Mouse (Mus musculus): ENCODE results near the gene Npas2. TPM values are rescaled to one million over a fixed set of nuclear protein-coding genes. Genes with fewer than 3 reads are reported as not detected.

Gene Npas2
- polyA plus RNA-seq, 1 experiment from 2014 or later, result 1.5 TPM

DNA sequence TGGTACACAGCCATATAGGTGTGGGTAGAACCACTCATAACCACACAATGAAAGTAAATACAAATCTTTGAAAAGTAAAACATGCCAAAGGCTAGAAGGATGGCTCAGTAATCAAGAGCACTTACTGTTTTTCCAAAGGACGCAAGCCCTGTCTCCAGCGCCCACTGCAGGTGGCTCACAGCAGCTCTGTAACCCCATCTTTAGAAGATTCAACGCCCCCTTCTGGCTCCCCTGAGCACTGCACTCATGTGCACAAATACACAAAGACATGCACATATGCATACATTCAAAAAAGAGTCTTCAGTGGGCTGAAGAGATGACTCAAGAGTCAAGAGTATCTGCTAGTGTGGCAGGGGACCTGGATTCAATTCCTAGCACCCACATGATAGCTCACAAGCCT lies 36.5 kb downstream of the Npas2 start:
- ATAC-seq (ENCODE audit: borderline replicate concordance, extremely low read depth, low FRiP score, low TSS enrichment), result no peak
- Histone ChIP-seq H3K4me1 (no peaks in the 10 kb centered on the region), H3K4me2 (no peak overlapping the region), H3K36me3 (no peaks in the 10 kb centered on the region), H3K9me3 (no peaks in the 10 kb centered on the region), H3K27ac (no peak overlapping the region), H3K27me3 (no peaks in the 10 kb centered on the region), H3K9ac (no peak overlapping the region), H3K4me3 (no peak overlapping the region)
- 62% methylated on average over 3 of the region's 3 CpGs for WGBS

DNA sequence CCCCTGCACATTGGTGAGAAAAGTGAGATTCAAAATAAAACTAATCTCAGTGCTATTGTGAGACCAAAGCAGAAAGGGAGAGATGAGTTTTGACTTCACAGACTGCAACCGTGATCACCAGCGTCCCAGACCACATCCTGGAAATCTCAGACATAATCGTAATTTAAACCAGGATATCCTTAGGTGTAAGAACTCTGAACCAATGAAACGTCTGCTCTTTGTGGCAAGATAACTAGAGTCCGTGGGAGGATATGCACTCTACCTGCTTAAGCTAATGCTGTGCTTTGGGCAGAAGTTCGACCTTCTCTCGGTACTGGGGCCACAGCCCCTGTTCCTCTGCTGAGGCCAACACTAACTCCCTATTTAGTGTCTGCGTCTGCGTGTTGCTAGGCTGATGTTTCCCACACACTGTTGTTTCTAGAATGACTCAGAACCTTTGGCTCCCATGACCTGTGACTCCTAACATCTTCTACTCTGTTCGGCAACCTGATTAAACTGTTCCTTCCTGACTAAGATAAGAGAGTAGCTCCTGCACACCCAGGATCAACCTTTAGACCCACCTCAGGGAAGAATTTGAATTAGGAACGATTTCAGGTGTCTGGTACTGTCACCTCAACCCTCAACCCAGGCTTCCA lies 41.4 kb downstream of the Npas2 start:
- 71% methylated on average over 11 of the region's 11 CpGs for WGBS
- Histone ChIP-seq H3K4me3 (no peak overlapping the region), H3K27me3 (no peaks in the 10 kb centered on the region), H3K9ac (no peak overlapping the region), H3K4me1 (no peaks in the 10 kb centered on the region), H3K4me2 (no peak overlapping the region), H3K9me3 (no peaks in the 10 kb centered on the region), H3K27ac (no peak overlapping the region), H3K36me3 (no peaks in the 10 kb centered on the region)
- no peak for ATAC-seq (ENCODE audit: borderline replicate concordance, extremely low read depth, low FRiP score, low TSS enrichment)

DNA sequence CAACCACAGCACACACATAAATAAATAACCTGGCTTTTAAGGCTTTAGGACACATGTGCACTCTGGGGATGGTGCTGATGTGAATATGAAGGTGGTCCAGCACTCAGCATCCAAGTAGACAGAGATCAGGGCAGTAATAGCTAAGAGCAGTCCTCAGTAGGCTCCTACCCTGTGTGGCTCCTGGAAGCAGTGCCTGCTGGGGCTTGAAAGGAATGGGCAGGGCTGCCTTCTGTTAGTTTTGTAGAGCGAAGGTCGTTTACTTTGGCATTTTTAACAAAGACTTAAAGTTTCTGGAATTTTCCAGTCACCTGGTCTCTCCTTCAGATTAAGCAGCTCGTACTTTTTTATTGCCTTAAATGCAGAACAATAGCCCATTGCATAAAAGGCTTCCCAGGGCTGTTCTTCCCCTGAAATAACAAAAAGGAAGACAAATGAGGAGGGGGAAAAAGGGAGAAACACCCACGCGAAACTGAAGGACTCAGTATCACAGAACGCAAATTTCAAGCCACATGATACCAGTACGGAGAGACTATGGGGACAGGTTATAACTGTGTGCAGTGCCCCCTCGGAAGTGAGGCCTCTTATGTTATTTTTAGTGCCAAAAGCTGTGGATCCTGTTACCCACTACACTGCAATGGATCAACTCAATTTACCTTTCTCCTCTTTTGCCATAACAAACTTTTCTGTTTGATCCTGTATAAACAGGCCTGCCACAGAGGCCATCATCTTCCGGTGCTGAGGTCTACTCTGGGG lies 44.1 kb downstream of the Npas2 start:
- no peaks in the 10 kb centered on the region for H3K9me3 ChIP-seq
- no peak overlapping the region for H3K9ac ChIP-seq
- H3K36me3 ChIP-seq, result no peaks in the 10 kb centered on the region
- no peak overlapping the region for H3K4me3 ChIP-seq
- H3K27ac ChIP-seq, result peak overlapping the region; percentile 57
- H3K4me1 ChIP-seq, result no peaks in the 10 kb centered on the region
- no peak for ATAC-seq (ENCODE audit: borderline replicate concordance, extremely low read depth, low FRiP score, low TSS enrichment)
- WGBS, result 38% methylated on average over 9 of the region's 9 CpGs
- H3K27me3 ChIP-seq, result no peaks in the 10 kb centered on the region
- H3K4me2 ChIP-seq, result no peak overlapping the region

DNA sequence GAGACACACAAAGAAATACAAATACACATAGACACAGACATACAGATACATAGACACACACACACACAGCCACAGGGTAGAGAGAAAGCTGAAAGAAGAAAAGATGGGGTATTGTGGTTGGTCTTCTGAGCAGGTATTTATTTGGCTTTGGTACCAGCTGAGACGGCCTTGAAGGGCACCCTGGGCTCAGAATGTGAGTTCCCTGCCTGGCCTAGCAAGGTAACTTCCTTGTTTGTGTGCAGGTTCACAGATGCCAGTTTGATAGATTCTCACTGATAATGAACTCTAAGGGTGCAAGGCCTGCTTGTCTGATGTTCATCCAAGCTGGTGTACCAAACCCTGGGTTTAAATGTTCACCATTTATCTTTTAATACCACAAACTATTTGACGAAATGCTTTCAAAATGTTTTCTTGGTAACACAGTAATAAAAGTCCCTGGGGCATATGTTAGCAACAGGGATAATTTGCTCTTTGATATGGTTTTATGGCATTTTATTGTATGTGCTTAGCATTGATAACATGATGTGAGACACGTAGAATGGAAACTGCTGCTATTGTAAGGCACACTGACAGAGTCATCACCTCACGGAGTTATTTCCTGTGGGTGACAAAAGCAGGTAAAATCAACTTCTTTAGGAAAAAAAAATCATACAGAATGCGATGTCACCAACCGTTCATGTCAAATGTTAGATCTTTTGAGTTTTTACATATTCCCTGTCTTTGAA lies 47.5 kb downstream of the Npas2 start:
- ATAC-seq (ENCODE audit: borderline replicate concordance, extremely low read depth, low FRiP score, low TSS enrichment), result no peak
- WGBS, result 81% methylated on average over 6 of the region's 6 CpGs
- Histone ChIP-seq H3K36me3 (no peaks in the 10 kb centered on the region), H3K4me3 (no peak overlapping the region), H3K27ac (no peak overlapping the region), H3K9ac (no peak overlapping the region), H3K9me3 (no peaks in the 10 kb centered on the region), H3K27me3 (no peaks in the 10 kb centered on the region), H3K4me2 (no peak overlapping the region), H3K4me1 (no peaks in the 10 kb centered on the region)

DNA sequence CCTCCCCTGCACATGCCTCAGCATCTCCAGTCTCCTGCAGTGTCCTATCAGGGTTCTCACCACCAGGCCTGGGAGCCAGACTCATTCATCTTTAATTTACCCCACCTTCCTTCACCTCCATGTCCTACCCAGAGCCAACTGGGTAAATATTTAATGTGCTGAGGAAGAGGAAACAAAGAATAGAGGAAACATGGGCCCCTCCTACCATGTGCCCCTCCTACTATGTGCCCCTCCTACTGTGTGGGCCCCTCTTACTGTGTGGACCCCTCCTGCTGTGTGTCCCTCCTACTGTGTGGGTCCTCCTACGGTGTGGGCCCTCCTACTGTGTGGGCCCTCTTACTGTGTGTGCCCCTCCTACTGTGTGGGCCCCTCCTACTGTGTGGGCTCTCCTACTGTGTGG lies 51.2 kb downstream of the Npas2 start:
- H3K4me2 ChIP-seq, result no peak overlapping the region
- H3K27ac ChIP-seq, result no peak overlapping the region
- ATAC-seq (ENCODE audit: borderline replicate concordance, extremely low read depth, low FRiP score, low TSS enrichment), result peak; percentile 62
- no peaks in the 10 kb centered on the region for H3K36me3 ChIP-seq
- WGBS, result 17% methylated on average over 1 of the region's 1 CpGs
- no peaks in the 10 kb centered on the region for H3K27me3 ChIP-seq
- no peaks in the 10 kb centered on the region for H3K9me3 ChIP-seq
- no peak overlapping the region for H3K4me3 ChIP-seq
- H3K4me1 ChIP-seq, result no peaks in the 10 kb centered on the region
- H3K9ac ChIP-seq, result no peak overlapping the region

DNA sequence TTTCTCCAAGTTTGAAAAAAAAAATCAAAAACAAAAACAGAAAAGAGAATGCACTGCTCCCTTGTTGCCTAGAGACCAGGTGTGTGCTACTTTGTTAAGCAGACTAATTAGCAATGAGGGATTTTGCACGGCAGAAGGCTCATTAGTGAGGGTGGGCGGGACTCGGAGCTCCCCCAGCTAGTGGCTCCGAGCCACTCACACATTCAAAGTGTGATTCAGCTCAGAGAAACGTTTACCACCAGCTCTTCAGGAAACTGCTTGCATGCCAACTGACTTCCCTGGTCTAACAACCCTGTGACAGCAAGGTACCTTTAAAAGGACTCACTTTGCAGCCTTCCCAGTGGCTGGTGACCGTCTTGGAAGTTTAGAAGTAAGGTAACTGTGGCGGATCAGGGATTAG lies 58.1 kb downstream of the Npas2 start:
- no peak overlapping the region for H3K27ac ChIP-seq
- no peak overlapping the region for H3K9ac ChIP-seq
- no peaks in the 10 kb centered on the region for H3K9me3 ChIP-seq
- WGBS, result 50% methylated on average over 7 of the region's 7 CpGs
- no peak for ATAC-seq (ENCODE audit: borderline replicate concordance, extremely low read depth, low FRiP score, low TSS enrichment)
- H3K36me3 ChIP-seq, result no peaks in the 10 kb centered on the region
- no peak overlapping the region for H3K4me3 ChIP-seq
- H3K4me1 ChIP-seq, result no peaks in the 10 kb centered on the region
- no peaks in the 10 kb centered on the region for H3K27me3 ChIP-seq
- H3K4me2 ChIP-seq, result no peak overlapping the region

DNA sequence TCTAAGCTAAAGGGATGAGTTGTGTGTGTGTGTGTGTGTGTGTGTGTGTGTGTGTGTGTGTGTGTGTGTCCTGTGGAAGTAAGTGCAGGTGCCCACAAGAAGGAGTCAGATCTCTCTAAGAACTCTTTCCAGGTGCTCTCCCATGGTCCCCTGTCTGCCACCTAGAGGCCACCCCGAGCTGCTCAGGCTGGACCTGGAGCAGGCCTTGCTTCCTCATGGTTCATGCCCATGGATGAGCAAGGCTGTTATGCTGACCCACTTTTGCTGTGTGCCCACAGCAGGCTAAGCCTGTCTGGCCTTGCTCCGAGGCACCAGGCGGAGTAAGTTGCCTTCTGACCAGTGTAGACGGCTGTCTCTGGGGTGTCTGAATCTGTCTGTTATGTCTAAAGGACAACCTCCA lies 60.2 kb downstream of the Npas2 start:
- Histone ChIP-seq H3K9me3 (no peaks in the 10 kb centered on the region), H3K4me2 (no peak overlapping the region), H3K4me3 (no peak overlapping the region), H3K4me1 (no peaks in the 10 kb centered on the region), H3K36me3 (no peaks in the 10 kb centered on the region), H3K27ac (no peak overlapping the region), H3K9ac (no peak overlapping the region), H3K27me3 (no peaks in the 10 kb centered on the region)
- ATAC-seq (ENCODE audit: borderline replicate concordance, extremely low read depth, low FRiP score, low TSS enrichment), result no peak
- WGBS, result 76% methylated on average over 4 of the region's 4 CpGs

DNA sequence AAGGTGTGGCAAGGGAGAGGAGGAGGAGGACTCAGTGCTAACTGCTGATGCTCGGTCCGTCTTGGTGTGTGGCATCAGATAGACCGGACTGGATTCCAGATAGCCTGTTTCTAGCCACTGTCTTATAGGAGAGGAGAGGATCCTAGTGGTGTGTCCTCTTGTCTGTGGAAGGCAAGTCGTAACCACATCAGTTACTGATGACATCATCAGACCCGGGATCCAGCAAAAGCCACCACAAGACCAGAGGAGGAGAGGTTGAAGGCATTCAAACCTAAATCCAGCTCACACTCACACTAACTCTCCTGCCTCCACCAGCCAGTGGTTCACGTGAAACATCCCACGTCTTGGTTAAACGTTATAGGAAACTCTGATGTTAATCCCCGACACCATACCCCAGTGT lies 62.5 kb downstream of the Npas2 start:
- Histone ChIP-seq H3K4me3 (no peak overlapping the region), H3K27ac (no peak overlapping the region), H3K4me1 (no peaks in the 10 kb centered on the region), H3K4me2 (no peak overlapping the region), H3K9me3 (no peaks in the 10 kb centered on the region), H3K27me3 (no peaks in the 10 kb centered on the region), H3K36me3 (no peaks in the 10 kb centered on the region), H3K9ac (no peak overlapping the region)
- ATAC-seq (ENCODE audit: borderline replicate concordance, extremely low read depth, low FRiP score, low TSS enrichment), result no peak
- WGBS, result 85% methylated on average over 9 of the region's 9 CpGs

DNA sequence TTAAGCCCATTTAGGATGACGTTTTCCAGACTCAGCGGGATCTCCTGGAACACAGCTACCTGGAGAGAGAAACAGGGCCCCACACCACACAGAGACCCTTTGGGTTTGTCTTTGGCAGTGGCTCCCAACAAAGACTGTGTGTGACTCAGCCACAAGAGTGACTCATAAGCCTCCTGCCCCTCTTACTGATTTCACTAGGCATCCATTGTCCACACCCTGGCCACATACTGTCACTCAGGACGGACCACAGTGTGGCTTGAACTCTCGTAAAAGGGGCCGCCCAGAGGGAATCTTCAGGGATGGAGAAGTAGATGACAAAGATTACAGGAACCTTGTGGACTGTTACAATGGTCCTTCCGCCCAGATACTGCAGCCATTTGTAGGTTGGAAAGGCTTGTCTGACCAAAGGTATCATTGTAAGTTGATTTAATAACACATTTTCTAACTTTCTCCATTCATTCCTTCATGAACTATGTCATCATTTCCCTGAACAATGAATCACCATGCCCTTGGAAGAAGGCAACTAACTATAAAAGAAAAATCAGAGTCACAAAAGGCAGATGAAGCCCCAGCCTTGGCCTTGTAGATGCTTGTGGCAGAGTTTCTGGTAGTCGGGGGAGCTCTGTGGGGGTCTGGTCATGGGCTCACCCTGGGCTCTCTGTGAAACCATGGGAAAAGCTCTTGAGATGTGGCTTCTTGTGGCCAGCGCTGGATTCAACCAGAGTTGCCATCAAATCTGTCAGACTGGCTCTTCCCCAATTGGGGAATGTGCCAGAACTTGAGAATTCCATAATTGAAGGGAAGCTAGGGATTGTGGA lies 63.2 kb downstream of the Npas2 start:
- no peak overlapping the region for H3K9ac ChIP-seq
- 78% methylated on average over 8 of the region's 8 CpGs for WGBS
- no peak for ATAC-seq (ENCODE audit: borderline replicate concordance, extremely low read depth, low FRiP score, low TSS enrichment)
- no peaks in the 10 kb centered on the region for H3K36me3 ChIP-seq
- H3K27me3 ChIP-seq, result no peaks in the 10 kb centered on the region
- H3K4me3 ChIP-seq, result no peak overlapping the region
- no peak overlapping the region for H3K4me2 ChIP-seq
- H3K27ac ChIP-seq, result no peak overlapping the region
- H3K4me1 ChIP-seq, result no peaks in the 10 kb centered on the region
- no peaks in the 10 kb centered on the region for H3K9me3 ChIP-seq

DNA sequence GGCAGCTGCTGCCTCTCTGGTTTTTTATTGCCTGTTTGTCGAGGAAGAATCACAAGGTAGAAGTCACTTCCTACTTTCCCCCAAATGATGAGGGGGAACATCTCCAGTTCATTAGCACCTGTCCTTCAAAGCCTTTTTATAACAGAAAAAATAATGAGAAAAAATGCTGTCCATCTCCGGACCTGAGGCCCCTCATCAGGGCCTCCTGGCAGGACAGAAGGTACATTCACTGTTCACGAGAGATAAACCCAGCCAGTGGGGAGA lies 63.7 kb downstream of the Npas2 start:
- H3K9ac ChIP-seq, result no peak overlapping the region
- WGBS, result 69% methylated on average over 3 of the region's 3 CpGs
- H3K27me3 ChIP-seq, result no peaks in the 10 kb centered on the region
- no peaks in the 10 kb centered on the region for H3K4me1 ChIP-seq
- H3K4me3 ChIP-seq, result no peak overlapping the region
- no peak overlapping the region for H3K4me2 ChIP-seq
- H3K36me3 ChIP-seq, result no peaks in the 10 kb centered on the region
- ATAC-seq (ENCODE audit: borderline replicate concordance, extremely low read depth, low FRiP score, low TSS enrichment), result no peak
- H3K27ac ChIP-seq, result no peak overlapping the region
- H3K9me3 ChIP-seq, result no peaks in the 10 kb centered on the region

DNA sequence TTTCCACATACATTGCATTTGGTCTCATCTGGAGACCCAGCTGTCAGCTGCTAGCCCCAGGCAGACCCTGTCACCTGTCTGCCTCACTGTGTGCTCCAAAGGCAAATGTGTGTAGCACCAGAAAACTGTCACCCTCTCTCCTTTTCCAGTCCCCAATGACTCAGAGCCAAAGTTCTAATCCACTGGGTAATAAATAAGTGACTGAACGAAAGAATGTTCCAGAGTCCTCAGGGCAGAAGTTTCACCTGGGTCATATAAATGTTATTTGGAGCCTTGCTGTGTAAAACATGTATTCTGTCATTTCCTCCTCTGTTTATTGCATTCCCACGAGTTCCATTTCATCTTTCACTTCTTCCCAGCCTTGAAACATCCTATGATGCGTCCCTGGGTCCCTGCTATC lies 66.1 kb downstream of the Npas2 start:
- no peak overlapping the region for H3K9ac ChIP-seq
- no peaks in the 10 kb centered on the region for H3K36me3 ChIP-seq
- H3K27me3 ChIP-seq, result no peaks in the 10 kb centered on the region
- no peak overlapping the region for H3K4me2 ChIP-seq
- no peak overlapping the region for H3K27ac ChIP-seq
- WGBS, result 52% methylated on average over 3 of the region's 3 CpGs
- H3K4me3 ChIP-seq, result no peak overlapping the region
- H3K9me3 ChIP-seq, result no peaks in the 10 kb centered on the region
- no peaks in the 10 kb centered on the region for H3K4me1 ChIP-seq
- no peak for ATAC-seq (ENCODE audit: borderline replicate concordance, extremely low read depth, low FRiP score, low TSS enrichment)
